Mouse (Mus musculus) lung, adult 2 months (tissue): ENCODE measurements around the gene Clec2i.

Experiments used
- CTCF ChIP-seq: fragments of 200-500 bp; IDR thresholded peaks from 2 replicates; pipeline ENCODE4 v1.5.1; 2011; ENCODE audit warnings: mild to moderate bottlenecking, low read length, control low read depth; ENCODE audit not compliant: insufficient read depth
- POLR2A ChIP-seq: fragments of 200-500 bp; IDR thresholded peaks from 2 replicates; pipeline ENCODE4 v1.6.1; 2011; ENCODE audit warnings: low read depth, mild to moderate bottlenecking, control low read depth, low read length, borderline replicate concordance; ENCODE audit errors: extremely low read depth

GRCm38 (mm10) chr6:128917322-128917721 is 29.9 kb downstream of the Clec2i start:
- TF ChIP-seq CTCF, result no peak
- TF ChIP-seq POLR2A, result no peak
